ENCODE assay signal across 9 mouse cellular contexts in the genomic region with DNA sequence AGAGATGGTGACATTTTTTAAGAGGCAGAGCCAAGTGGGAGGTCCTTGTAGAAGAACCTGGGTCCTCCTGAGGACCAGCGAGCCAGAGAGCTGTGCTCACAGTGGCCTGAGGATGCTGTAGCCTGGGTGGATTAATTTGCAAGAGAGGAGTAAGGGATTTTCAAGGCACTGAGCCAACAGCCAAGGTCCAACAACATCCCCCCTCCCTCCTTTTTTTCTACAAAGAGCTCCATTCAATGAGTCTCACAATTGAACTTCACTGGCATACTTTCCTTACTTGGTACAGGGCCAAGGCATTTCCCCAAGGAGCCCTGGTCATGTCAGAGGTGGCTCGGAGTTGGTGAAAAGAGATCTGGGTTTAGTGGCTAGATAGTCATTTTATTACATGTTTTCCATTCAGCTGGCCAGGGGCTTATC.
DNase-seq lines count a peak whose midpoint lies in the region; ATAC-seq and TF ChIP-seq lines count a peak whose summit lies in the region.
"Had no signal": no experiment of that assay in that cellular context is flagged by ENCODE, and none has a peak within 500 bp of the region (broad histone marks: within the 10 kb centered on the region; RNA-seq: fewer than 3 reads in every experiment).

No protein-coding gene starts in this region.

- H3K9ac ChIP-seq in midbrain, embryonic 13.5 days (replicated peaks), result no peak overlapping the region
- no peak overlapping the region for H3K9ac ChIP-seq in heart, embryonic 15.5 days
- no peak overlapping the region for H3K9ac ChIP-seq in limb, embryonic 14.5 days (ENCODE audit: low read depth, low read length, severe bottlenecking)

- 36% methylated on average over 2 of the region's 2 CpGs for WGBS in midbrain, embryonic 13.5 days
- 82% methylated on average over 2 of the region's 2 CpGs for WGBS in midbrain, embryonic 10.5 days
- 40% methylated on average over 2 of the region's 2 CpGs for WGBS in heart, embryonic 15.5 days
- WGBS in limb, embryonic 14.5 days, result 39% methylated on average over 2 of the region's 2 CpGs

- peaks cover 45% of the 10 kb centered on the region for H3K27me3 ChIP-seq in midbrain, embryonic 13.5 days
- no peaks in the 10 kb centered on the region; the same call in 1 of the 2 replicates for H3K27me3 ChIP-seq in midbrain, embryonic 10.5 days (ENCODE audit: low read depth, poor library complexity, severe bottlenecking)
- H3K27me3 ChIP-seq in heart, embryonic 15.5 days, result no peaks in the 10 kb centered on the region
- no peaks in the 10 kb centered on the region for H3K27me3 ChIP-seq in limb, embryonic 14.5 days (ENCODE audit: control insufficient read depth, insufficient read depth, low read length)
- H3K27me3 ChIP-seq: megakaryocyte, embryonic 14.5 days had no signal

- no peak overlapping the region for H3K4me3 ChIP-seq in midbrain, embryonic 13.5 days (replicated peaks)
- H3K4me3 ChIP-seq in midbrain, embryonic 10.5 days, result no peak overlapping the region
- H3K4me3 ChIP-seq in heart, embryonic 15.5 days, result no peak overlapping the region
- H3K4me3 ChIP-seq in limb, embryonic 14.5 days (replicated peaks; ENCODE audit: low read length), result no peak overlapping the region
- H3K4me3 ChIP-seq: megakaryocyte, embryonic 14.5 days had no signal

- H3K9me3 ChIP-seq in midbrain, embryonic 13.5 days, result no peaks in the 10 kb centered on the region
- no peaks in the 10 kb centered on the region for H3K9me3 ChIP-seq in midbrain, embryonic 10.5 days (replicated peaks)
- no peaks in the 10 kb centered on the region for H3K9me3 ChIP-seq in heart, embryonic 15.5 days (replicated peaks)
- no peaks in the 10 kb centered on the region for H3K9me3 ChIP-seq in limb, embryonic 14.5 days (ENCODE audit: control insufficient read depth, low read length)

- ATAC-seq in midbrain, embryonic 13.5 days, result peak; percentile 77
- ATAC-seq in heart, embryonic 15.5 days (replicated peaks; ENCODE audit: insufficient number of reproducible peaks, insufficient read depth, low FRiP score, low read depth), result peak; percentile 58
- peak; percentile 57 for ATAC-seq in limb, embryonic 14.5 days (ENCODE audit: low FRiP score, low read depth)
- ATAC-seq in frontal cortex, adult (ENCODE audit: low TSS enrichment), result no peak
- ATAC-seq in activated CD4-positive, CD25-positive, alpha-beta regulatory T cell, adult 4 months, result no peak

- H3K36me3 ChIP-seq in midbrain, embryonic 13.5 days, result no peaks in the 10 kb centered on the region
- H3K36me3 ChIP-seq in midbrain, embryonic 10.5 days, result no peaks in the 10 kb centered on the region
- no peaks in the 10 kb centered on the region for H3K36me3 ChIP-seq in heart, embryonic 15.5 days
- no peaks in the 10 kb centered on the region for H3K36me3 ChIP-seq in limb, embryonic 14.5 days (ENCODE audit: control insufficient read depth, insufficient read depth, low read length)

- H3K4me2 ChIP-seq in midbrain, embryonic 13.5 days (replicated peaks), result no peak overlapping the region
- H3K4me2 ChIP-seq in heart, embryonic 15.5 days, result no peak overlapping the region
- no peak overlapping the region for H3K4me2 ChIP-seq in limb, embryonic 14.5 days (replicated peaks; ENCODE audit: low read depth, low read length, severe bottlenecking)

- H3K4me1 ChIP-seq in midbrain, embryonic 13.5 days (replicated peaks), result peaks cover 22% of the 10 kb centered on the region
- H3K4me1 ChIP-seq in midbrain, embryonic 10.5 days, result peaks cover 18% of the 10 kb centered on the region; the same call in 1 of the 2 replicates
- H3K4me1 ChIP-seq in heart, embryonic 15.5 days (replicated peaks), result peaks cover 24% of the 10 kb centered on the region
- peaks cover 23% of the 10 kb centered on the region for H3K4me1 ChIP-seq in limb, embryonic 14.5 days (ENCODE audit: control insufficient read depth, insufficient read depth, low read length)
- H3K4me1 ChIP-seq: megakaryocyte, embryonic 14.5 days had no signal

- no peak overlapping the region; the same call in 1 of the 2 replicates for H3K27ac ChIP-seq in midbrain, embryonic 13.5 days
- no peak overlapping the region for H3K27ac ChIP-seq in midbrain, embryonic 10.5 days (replicated peaks)
- peak overlapping the region; percentile 42 for H3K27ac ChIP-seq in heart, embryonic 15.5 days
- peak overlapping the region; percentile 5; the same call in 1 of the 2 replicates for H3K27ac ChIP-seq in limb, embryonic 14.5 days (replicated peaks; ENCODE audit: low read depth, low read length)

- TF ChIP-seq POLR2A in limb, embryonic 14.5 days (IDR thresholded peaks at IDR 0.05; ENCODE audit: borderline replicate concordance, extremely low read depth, insufficient read depth, insufficient read length), result no peak

- peak; percentile 30 for DNase-seq in adrenal gland, adult 2 months
- DNase-seq in adrenal gland, postnatal 4 days (ENCODE audit: low spot score in 2 of 2), result no peak
- no peak for DNase-seq in midbrain, embryonic 10.5 days (ENCODE audit: low spot score)
- peak; percentile 72 for DNase-seq in limb, embryonic 14.5 days (ENCODE audit: low spot score)

Comparison
In these comparisons a context has a peak if more than half of its experiments do, and no peak if none do; other contexts are left out.
1. DNase-seq: peak in adrenal gland, adult 2 months (single experiment) and limb, embryonic 14.5 days (single experiment); none in adrenal gland, postnatal 4 days (0 of 2) and midbrain, embryonic 10.5 days (single experiment).
2. ATAC-seq: peak in midbrain, embryonic 13.5 days (single experiment), heart, embryonic 15.5 days (single experiment) and limb, embryonic 14.5 days (single experiment); none in frontal cortex, adult (single experiment) and activated CD4-positive, CD25-positive, alpha-beta regulatory T cell, adult 4 months (single experiment).
3. H3K27ac ChIP-seq: peak in heart, embryonic 15.5 days (single experiment) and limb, embryonic 14.5 days (single experiment); none in midbrain, embryonic 13.5 days (single experiment) and midbrain, embryonic 10.5 days (single experiment).